Mouse (Mus musculus) heart, postnatal 14 days (tissue): Measurements from ENCODE around the gene Pxylp1. TPM values are rescaled to one million over a fixed set of nuclear protein-coding genes. Genes with fewer than 3 reads are reported as not detected.
"Not testable (repeated sequence)": the region's sequence is repeated elsewhere in the genome, so short reads cannot be mapped to it uniquely, and the experiment has no call there.

Experiments
- DNase-seq, 2 experiments: peaks; one replicate each; pipeline ENCODE4 v3.0.0; 2021 to 2022
- intact Hi-C: fragments of 180-260 bp; cut with DNase I; formaldehyde crosslinking; loops from one replicate; pipeline ENCODE4 v1.15.1; 2025
- long read RNA-seq, 2 experiments: library from polyadenylated mRNA; stranded (forward); transcript quantifications; one replicate each; pipeline ENCODE4 v2.0.0; 2021
- total RNA-seq, 2 experiments: library from RNA; stranded (reverse); gene quantifications; 2 replicates each; pipeline ENCODE4 v1.2.3; 2021

Pxylp1 gene
- total RNA-seq = 10 to 100 TPM; 17.4 to 20.9 TPM
- long read RNA-seq, experiment 1, transcript Pxylp1-201 (6 exons, 2,908 nt) = major isoform, 17 of 24 reads
- long read RNA-seq, experiment 1, partial matches to known transcripts = 0 of 24 reads
- long read RNA-seq, experiment 1, other reads (novel, unspliced or antisense) = 7 of 24 reads
- long read RNA-seq, experiment 2, transcript Pxylp1-201 (6 exons, 2,908 nt) = major isoform, 17 of 25 reads
- long read RNA-seq, experiment 2, partial matches to known transcripts = 2 of 25 reads
- long read RNA-seq, experiment 2, other reads (novel, unspliced or antisense) = 4 of 25 reads

DNA sequence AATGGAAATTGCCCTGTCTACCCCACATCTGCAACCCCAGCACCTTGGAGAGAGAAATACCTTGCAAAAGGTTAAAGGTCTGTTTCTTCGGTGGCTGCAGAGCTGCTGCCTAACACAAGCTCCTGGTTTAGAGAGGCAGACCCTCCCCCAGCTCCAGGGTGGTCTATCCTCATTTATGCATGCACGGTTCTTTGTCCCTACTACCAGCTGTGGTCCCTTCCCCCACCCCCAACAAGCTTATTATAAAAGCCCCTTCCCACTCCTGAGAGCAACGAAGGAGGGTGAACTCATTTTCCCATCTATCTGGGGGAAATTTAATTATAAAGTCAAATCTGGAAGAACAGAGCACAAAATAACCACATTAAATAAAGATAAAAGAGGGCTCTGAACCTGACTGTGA, at the start of gene Pxylp1:
TSS of gene Pxylp1 (minus strand) at position 124 of the 400 bp plus-strand sequence.
- intact Hi-C loops = loop anchor here (5.0 kb wide), 1 partner anchor 215 kb away; no protein-coding TSS in a partner anchor
- DNase-seq = no peak

DNA sequence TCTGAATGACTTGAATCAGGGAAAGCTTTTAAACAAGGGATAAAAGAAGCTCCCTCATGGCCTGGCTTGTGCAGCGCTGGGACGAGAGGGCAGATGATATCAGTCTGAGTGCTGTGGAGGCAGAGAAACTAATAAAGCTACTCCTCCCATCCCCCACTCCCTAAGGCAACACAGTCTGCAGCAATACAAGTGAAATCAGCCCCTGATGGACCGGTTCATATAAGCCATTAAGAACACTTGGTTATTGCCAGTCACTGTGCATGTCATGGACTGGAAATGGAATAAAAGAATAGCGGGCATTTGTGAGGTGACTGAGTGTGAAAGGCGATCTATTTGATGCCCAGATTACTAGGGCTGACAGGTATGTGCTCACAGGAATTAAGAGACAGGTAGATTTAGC, 46.4 kb upstream of the Pxylp1 start:
- no peak for DNase-seq
- intact Hi-C loops = no loop called here

DNA sequence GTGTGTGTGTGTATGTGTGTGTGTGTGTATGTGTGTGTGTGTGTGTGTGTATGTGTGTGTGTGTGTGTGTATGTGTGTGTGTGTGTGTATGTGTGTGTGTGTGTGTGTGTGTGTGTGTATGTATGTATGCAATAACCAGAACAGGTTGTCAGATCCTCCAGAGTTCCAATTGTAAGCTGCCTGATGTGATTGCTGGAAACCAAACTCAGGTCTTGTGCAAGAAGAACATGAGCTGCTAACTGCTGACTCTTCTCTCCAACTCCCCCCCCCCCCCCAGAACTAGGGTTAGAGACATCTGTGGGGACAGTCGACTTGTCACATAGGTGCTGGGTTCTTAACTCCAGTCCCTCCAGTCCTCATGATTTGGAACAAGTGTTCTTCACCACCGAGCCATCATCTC, 44.0 kb upstream of the Pxylp1 start:
- intact Hi-C loops = not testable (repeated sequence)

DNA sequence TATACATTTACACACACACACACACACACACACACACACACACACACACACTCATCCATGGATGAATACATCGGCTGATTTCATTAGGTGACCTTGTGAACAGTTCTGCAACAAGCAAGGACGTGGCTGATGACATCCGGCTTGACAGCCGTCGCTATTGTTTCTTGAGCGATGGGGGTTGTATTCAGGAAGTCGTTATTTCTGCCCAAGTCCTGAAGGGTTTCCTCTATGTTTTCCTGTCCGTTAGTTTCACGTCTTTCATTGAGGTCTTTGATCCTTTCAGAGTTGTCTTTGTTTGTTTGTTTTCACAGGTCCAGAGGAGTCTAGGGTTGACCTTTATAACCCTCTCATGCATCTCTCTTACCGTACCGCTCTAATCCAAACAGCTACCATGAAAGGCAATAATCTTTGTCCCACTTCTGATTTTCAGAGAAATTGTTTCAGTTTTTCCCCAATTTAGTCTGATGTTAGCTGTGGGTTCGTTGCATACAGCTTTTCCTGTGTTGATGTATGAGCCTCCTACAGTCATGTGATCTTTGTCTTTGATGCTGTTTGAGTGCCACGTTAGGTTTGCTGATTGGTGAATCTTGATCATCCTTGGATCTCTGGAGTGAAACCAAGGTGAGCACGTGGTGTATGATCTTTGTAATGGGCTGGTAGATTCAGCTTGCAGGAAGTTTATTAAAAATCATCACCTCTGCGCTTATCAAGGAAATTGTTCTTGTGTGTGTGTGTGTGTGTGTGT, 43.3 kb upstream of the Pxylp1 start:
- intact Hi-C loops = no loop called here

More for the DNA sequence above, 44.0 kb upstream of the Pxylp1 start:
- DNase-seq = not testable (repeated sequence)

DNA sequence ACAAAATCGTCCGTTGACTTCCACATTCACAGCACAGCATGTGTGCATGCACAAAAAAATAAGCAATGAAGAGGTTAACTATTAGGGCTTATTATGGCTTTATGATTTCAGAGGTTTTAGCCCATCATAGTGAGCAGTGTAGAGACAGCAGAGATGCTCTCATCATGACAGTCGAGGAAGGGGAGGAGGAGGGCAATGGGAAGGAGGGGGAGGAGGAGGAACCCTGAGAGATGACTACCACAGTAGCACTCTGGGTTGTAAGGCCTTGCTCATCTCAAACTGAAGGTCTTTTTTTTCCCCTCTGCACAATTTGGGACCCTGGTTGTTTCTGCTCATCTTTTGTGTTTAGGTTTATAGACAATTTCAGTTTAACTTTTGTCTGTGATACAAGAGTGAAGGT, 42.3 kb upstream of the Pxylp1 start:
- DNase-seq = no peak
- intact Hi-C loops = no loop called here

More for the DNA sequence above, 43.3 kb upstream of the Pxylp1 start:
- no peak for DNase-seq

DNA sequence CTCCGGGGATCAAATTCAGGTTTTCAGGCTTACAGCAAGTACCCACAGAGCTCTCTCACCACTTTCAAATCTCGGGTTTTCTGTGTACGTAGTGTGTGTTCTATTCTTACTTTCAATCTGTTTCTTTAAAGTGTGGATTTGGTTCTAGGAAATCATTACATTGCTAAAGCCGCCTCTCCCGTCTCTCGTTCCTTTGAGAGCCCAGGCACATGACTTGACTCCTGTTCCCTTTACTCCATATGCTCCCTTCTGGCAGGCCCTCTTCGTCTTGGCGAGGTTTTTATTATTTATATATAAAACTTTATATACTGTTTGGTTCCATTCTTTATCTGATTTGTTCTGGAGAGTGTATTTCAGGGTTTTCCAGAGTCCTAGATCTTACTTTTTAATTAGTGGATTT, 40.3 kb upstream of the Pxylp1 start:
- intact Hi-C loops = no loop called here
- no peak for DNase-seq

DNA sequence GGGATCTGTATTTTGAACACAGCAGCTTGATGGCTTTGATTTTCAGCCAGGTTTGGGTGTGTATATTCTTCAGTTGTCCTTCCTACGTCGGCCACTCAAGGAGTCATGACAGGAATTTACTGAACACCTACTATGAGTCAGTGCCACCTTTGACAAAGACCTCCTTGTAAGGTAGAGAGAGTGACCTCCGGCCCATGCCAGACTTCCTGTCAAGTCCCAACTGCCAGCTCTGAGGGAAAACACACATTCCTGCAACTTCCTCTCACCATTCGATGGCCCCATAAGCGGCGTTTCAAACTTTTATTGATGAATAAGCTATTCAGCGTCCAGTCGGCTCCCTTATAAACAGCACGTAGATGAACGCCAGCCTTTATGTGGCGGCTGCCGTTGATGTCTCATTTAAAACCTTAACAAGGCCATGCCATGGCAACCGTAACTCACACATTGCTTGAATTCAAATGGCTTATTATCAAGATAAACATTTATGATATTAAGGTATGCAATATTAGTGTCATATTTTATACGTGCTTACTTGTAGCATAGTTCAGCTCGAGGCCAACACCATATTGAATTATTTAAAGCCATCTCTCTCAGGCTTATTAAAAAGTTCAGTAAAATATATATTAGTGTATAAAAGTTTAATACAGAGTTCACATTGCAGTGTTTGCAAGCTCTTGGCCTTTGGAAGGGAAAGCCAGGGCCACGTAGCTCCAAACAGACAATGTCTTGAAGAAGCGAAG, 31.3 kb upstream of the Pxylp1 start:
- DNase-seq = no peak
- intact Hi-C loops = no loop called here

DNA sequence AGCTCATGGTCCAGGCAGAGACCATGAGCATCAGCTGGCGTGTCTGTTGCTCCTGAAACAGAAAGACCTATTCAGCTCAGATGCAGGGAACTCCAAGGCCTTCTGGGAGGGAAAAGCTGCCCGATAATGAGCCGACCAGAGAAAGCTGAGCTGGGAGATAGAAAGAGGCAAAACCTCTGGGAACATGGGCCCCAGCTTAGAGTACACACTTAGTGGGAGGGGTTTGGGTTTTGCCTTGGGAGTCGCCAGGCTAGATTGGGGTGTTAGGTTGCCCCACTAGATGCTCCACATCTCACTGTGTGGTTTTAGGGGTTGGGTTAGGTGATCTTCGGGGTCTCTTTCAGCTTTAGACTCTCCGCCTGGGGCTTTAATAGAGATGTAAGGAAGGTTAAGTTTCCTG, 30.6 kb upstream of the Pxylp1 start:
- DNase-seq = no peak

DNA sequence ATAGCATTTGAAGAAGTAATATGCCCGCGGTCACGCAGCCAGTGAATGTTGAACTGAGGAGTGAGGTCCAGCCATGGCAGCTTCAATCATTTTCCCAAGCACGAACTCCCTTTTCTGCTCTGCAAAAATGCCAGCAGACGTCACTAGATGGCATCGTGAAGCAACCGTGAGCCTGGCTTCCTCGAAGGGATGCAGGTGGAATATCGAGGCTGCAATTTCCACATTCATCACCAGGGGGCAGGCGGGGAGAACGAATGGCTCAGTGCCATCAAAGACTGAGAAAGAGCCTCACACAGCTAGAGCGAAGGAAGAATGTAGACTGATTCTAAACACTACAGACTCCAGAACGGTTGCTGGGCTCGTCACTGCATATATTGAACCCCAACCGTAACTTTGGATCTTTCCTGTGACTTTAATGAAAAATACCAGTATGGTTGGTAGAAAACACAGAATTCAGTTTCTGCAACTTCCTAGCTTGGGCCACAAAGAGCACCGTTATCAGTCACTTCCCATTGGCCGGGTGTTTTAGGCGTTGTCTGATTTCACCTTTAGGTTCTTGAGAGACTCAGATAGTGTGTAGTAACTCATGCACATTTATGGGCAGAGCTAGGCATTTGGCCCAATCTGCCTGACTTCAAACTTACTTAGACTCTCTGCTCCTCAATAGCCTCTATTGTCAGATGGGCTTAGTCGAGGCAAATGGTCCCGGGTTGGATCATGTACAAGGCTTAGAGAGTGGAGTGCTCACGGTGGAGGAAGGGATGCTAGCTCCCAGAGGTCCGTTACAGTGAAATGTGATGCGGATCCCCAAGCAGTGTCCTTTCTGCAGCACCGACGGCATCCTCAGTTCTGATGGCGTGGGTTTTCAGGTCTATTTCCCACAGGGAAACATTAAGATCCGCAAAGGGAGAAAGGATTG, 24.4 kb upstream of the Pxylp1 start:
- intact Hi-C loops = loop anchor here (1.0 to 5.0 kb wide), 4 partner anchors 45 to 245 kb away; no protein-coding TSS in a partner anchor
- DNase-seq = peak; percentile 89 to 95

More for the DNA sequence above, 30.6 kb upstream of the Pxylp1 start:
- intact Hi-C loops = no loop called here

DNA sequence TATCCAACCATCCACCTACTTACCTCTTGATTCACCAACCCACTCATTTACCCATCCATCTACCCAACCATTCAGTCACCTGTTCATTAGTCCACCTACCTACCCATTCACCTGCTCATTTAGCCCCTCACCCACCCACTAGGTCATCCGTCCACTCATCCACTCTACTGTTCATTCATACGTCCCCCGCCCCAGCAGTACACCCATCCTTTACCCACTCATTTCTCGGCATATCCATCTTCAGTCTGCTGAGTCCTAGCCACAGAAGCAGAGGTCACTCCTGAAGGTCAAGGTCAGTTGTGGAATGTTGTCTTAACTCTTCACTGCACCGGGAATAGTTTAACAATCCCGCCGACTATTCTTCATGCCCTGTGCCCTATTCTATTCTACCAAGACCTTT, 23.6 kb upstream of the Pxylp1 start:
- no peak for DNase-seq
- intact Hi-C loops = loop anchor here (1.0 to 5.0 kb wide), 4 partner anchors 46 to 246 kb away; no protein-coding TSS in a partner anchor

DNA sequence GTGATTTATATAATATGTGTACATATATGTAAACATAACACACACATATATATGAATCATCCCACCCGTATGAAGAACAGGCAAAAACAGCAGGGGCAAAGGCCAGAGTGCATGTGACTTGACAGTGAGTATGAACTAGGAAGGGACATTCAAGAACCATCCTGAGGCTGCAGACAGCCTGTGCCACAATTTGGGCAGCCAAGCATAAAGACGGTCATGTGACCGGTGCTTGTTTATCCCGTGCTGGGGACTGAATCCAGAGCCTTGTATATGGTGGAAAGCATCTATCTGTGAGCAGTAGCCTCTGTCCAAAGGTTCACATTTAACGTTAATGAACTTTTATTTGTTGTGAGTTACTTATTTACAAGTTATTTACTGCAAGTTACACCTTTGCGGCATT, 22.4 kb upstream of the Pxylp1 start:
- DNase-seq = no peak
- intact Hi-C loops = loop anchor here (5.0 kb wide), 1 partner anchor 47 kb away; no protein-coding TSS in a partner anchor

DNA sequence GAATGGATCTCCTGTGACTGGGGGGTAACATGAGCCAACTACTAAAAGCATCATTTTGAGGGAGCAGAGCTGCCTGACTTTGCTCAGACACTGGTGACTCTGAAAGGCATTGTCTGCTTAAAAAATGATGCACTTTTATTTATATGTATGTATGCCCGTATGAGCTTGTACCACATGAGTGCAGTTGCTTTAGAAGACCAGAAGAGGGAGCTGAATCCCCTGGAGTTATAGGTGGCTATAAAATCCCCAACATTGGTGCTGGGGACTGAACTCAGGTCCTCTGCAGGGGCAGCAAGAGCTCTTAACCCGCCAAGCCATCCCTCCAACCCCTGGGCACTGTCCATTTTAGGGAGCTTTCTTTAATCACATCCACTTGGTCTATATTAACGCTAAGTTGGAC, 21.5 kb upstream of the Pxylp1 start:
- intact Hi-C loops = no loop called here
- no peak for DNase-seq

DNA sequence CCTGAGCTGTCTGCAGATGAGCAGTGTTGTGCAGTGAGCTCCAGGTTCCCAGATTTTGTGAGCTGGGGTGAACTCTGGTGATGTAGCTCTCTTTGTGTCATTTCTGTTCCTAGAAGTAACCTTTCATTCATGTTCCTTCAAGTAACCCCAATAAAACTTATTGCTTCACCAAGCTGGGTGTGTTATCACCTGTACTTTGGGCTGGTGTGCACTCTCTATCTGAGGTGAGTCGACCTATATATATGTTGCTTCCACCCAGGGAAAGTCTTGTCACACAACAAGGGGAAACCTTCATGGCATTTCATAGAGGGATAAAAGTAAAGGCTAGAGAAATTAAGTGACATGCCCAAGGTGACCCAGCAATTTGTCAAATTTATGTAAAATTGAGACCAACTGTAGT, 17.0 kb upstream of the Pxylp1 start:
- intact Hi-C loops = no loop called here
- no peak for DNase-seq

DNA sequence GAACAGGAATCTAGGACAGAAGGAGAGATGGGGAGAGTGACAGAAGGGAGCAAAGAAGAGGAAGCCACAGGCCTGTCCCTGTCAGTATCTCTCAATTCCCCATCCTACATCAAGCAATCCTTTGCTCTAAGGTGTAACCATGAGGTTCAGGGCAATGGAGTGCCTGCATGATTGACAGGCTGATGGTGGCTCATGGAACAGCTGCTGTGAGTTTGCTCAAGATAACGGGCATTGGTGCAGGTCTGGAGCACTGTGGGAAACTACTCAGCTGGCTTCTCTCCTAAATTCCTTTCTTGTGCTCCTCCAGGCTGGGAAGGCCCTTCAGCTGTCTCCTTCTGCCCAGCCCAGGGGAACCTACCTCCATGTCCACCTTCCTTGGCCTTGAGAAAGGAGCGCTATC, 16.3 kb upstream of the Pxylp1 start:
- intact Hi-C loops = no loop called here
- no peak for DNase-seq

DNA sequence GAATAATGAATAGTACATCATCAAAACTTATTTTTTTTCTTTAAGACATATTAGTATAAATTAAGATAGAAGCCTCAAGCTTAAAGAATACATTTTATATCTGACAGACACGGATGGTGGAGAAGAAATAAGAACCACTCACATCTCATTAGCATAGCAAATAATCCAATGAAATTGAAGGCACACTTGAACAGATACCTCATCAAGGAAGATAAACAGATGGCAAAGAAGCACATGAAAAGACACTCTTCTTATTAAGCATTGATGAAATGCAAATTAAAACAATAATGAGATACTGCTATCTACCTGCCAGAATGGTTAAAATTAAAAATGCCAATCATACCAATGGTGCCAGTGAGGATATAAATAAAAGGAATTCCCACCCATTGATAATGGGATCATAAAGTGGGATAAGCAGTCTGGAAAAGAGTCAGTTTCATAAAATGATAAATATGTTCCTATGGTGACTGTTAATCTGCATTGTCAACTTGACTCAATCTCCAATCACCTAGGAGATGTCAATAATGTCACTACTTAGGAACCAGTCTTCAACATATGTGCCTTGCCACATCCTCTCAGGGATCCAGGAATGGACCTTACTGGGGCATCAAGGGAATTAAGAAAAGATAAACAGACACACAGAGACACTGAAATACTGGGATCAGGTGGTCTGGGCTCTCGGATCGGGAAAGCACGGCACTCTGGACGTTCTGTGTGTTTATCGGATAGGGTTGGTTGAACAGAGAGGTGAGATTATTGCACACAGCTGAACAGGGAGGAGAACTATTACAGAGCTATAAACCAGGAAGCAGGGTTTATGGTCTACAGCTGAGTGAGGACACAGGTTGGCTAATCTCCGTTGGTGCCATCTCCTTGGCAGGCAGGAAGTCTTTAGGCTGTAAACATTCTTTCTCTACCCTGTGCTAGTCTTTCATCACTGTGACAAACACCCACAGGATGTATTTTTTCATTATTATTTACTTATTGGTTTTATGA, 12.2 kb upstream of the Pxylp1 start:
- DNase-seq = no peak
- intact Hi-C loops = no loop called here

DNA sequence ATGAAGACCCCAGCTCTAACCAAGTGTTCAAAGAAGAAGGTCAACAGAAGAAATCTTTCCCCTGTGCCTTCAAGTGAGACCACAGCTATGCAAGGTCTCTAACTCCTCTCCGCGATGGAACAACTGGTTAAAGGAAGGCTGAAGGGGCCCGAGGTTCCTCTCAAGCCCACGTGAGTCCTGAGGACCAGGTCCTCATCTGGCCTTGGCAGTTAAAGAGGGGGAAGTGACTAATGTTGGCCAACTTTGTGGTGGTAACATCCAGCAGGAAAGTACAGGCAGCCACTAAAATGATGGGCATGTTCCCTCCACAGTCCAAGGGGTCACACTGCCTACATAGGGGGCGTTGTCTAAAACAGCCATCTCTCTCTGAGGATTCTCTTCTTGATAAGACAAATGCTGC, 7.2 kb upstream of the Pxylp1 start:
- DNase-seq = no peak
- intact Hi-C loops = no loop called here

DNA sequence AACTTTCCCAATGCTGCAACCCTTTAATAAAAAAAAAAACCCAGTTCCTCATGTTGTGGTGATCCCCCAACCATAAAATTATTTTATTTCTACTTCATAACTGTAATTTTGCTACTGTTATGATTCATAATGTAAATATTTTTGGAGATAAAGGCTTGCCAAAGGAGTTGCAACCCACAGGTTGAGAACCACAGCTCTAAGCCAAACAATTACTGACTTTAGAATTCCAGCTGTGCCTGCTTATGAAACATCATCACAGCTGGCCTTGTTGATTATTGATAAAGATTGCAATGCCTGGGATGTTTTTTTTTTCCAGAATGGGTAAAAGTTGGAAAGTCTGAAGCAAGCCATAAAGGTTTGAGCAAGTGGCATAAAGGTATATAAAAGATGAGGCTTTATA, 6.5 kb upstream of the Pxylp1 start:
- intact Hi-C loops = no loop called here
- no peak for DNase-seq

DNA sequence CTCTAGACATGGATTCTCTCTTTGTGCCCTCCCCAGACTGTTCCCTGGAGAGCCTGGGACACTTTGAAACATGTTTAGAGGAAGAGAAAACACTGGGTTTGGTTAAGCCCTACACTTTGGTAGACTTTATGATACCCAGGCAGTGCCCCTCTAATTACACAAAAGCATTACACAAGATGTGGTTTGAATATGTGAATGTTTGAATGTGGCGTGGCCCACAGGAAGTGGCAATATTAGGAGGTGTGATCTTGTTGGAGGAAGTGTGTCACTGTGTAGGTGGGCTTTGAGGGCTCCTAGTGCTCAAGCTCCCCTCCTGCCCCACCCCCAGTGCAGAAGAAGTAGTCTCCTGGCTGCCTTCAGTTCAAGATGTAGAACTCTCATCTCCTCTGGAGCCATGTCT, 4.2 kb upstream of the Pxylp1 start:
- intact Hi-C loops = no loop called here
- DNase-seq = no peak

DNA sequence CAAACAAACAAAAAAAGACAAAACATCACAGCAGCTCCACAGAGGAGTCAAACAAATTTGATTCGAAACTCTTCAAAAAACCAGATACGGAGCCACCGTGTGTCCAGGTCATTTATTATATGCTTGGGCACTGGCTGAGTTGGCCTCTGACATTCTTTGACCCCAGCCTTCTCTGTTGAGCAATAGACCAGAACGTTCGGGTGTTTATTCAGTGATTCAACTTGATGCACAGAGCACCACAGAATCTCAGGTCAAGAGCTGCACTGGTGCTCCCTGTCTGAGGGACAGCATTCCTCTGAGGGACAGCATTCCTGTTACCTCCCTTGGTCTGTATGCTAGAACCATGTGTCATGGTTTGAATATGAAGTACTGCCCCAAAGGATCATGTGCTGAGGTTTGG, 1.1 kb upstream of the Pxylp1 start:
- intact Hi-C loops = loop anchor here (5.0 kb wide), 1 partner anchor 216 kb away; no protein-coding TSS in a partner anchor
- DNase-seq = no peak
